Mouse (Mus musculus): ENCODE data around the gene Plekhn1. TPM values are rescaled to one million over a fixed set of nuclear protein-coding genes. Genes with fewer than 3 reads are reported as not detected.

The Plekhn1 gene
- polyA plus RNA-seq, 1 experiment from 2014 or later: 22.1 TPM

DNA sequence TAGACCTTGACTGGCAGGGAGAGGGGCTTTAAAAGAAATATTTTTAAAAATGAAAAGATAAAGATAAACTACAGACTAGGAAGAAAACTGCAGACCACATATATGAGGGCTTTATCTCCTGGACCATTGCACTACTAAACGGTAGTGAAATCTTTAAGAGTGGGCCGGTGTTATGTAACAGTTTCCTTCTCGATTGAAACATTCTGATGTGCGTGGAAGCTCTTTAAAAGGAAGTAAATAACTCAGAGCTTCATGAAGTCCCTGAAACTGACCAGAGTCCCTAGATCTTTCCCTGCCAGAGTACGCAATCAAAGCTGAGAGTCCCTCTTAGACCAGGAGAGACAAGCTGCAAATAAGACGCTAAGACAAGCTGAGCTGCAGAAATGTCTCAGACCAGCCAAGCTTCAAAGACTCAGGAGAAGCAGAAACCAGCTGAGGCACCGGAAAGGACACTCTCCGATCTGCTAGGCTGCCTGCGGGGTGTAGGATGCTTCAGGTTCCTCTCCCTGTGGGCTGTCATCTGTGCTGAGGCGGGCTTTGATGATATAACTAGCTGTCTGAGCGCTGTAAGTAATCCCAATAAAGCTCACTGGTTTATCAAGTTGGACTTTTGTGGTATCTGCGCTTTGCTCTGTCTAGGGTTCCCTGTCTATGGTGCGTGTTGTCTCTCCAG, 24.6 kb downstream of the Plekhn1 start:
- Histone ChIP-seq H3K4me2 (no peak overlapping the region), H3K4me1 (no peaks in the 10 kb centered on the region), H3K27ac (no peak overlapping the region), H3K36me3 (no peaks in the 10 kb centered on the region), H3K27me3 (replicated peaks) (no peaks in the 10 kb centered on the region), H3K9ac (no peak overlapping the region), H3K9me3 (no peaks in the 10 kb centered on the region), H3K4me3 (replicated peaks) (no peak overlapping the region)
- no peak for ATAC-seq (ENCODE audit: insufficient read depth, low FRiP score, low read depth)
- WGBS: 71% methylated on average over 13 of the region's 13 CpGs

DNA sequence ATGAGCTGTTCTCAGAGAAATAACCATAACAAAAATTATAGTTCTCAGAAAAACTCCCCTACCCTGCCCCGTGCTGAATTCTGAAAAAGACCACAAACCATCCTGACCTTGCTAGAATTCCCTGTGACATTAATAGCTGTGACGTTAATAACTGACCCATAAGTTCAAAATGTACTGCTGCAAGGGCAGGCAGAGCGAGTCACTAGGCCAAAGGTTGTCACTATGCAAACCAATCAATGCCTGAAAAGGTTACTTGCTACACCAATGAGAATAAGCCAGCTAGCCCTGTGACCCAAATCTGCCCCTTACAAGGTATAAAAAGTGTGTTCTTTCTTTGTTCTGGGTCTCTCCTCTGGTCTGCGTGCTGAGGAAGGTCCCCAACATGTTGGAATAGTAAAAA, 25.8 kb downstream of the Plekhn1 start:
- H3K27ac ChIP-seq: no peak overlapping the region
- no peak overlapping the region for H3K4me2 ChIP-seq
- H3K9me3 ChIP-seq: no peaks in the 10 kb centered on the region
- H3K36me3 ChIP-seq: no peaks in the 10 kb centered on the region
- no peak overlapping the region for H3K9ac ChIP-seq
- ATAC-seq (ENCODE audit: insufficient read depth, low FRiP score, low read depth): no peak
- no peaks in the 10 kb centered on the region for H3K4me1 ChIP-seq
- H3K27me3 ChIP-seq (replicated peaks): no peaks in the 10 kb centered on the region
- no peak overlapping the region for H3K4me3 ChIP-seq (replicated peaks)
- WGBS: 80% methylated on average over 4 of the region's 4 CpGs

- Histone ChIP-seq H3K4me2 (peak overlapping the region; percentile 88), H3K27me3 (replicated peaks) (peaks cover 6% of the 10 kb centered on the region; the same call in 1 of the 2 replicates), H3K4me1 (peaks cover 7% of the 10 kb centered on the region; the same call in 1 of the 2 replicates), H3K9ac (peak overlapping the region; percentile 42; the same call in 1 of the 2 replicates), H3K36me3 (no peaks in the 10 kb centered on the region), H3K27ac (peak overlapping the region; percentile 17), H3K4me3 (replicated peaks) (peak overlapping the region; percentile 50), H3K9me3 (no peaks in the 10 kb centered on the region)
- ATAC-seq (ENCODE audit: insufficient read depth, low FRiP score, low read depth): 0 out of 2 replicates have a peak, but pooled peaks have one; percentile 19
- under 1% methylated on average over 49 of the region's 49 CpGs for WGBS
Observed at GRCm38 (mm10) chr4:156203413-156204131, 31.1 kb downstream of the Plekhn1 start.

- H3K36me3 ChIP-seq: no peaks in the 10 kb centered on the region
- peak; percentile 71; the same call in 1 of the 2 replicates for ATAC-seq (ENCODE audit: insufficient read depth, low FRiP score, low read depth)
- WGBS: under 1% methylated on average over 36 of the region's 39 CpGs
Observed at GRCm38 (mm10) chr4:156203001-156203412, 31.6 kb downstream of the Plekhn1 start, which contains the start of gene AW011738. TSS of gene AW011738 (plus strand) at chr4:156203304.

GRCm38 (mm10) chr4:156202462-156202893, 32.2 kb downstream of the Plekhn1 start:
- peak overlapping the region; percentile 50 for H3K4me3 ChIP-seq (replicated peaks)
- 0 out of 2 replicates have a peak overlapping the region, but pooled peaks have one; percentile 6 for H3K9ac ChIP-seq
- H3K4me2 ChIP-seq: peak overlapping the region; percentile 88
- ATAC-seq (ENCODE audit: insufficient read depth, low FRiP score, low read depth): no peak
- peaks cover 6% of the 10 kb centered on the region; the same call in 1 of the 2 replicates for H3K27me3 ChIP-seq (replicated peaks)
- no peaks in the 10 kb centered on the region for H3K36me3 ChIP-seq
- H3K4me1 ChIP-seq: peaks cover 7% of the 10 kb centered on the region; the same call in 1 of the 2 replicates
- WGBS: 32% methylated on average over 12 of the region's 12 CpGs
- H3K27ac ChIP-seq: peak overlapping the region; percentile 21; the same call in 1 of the 2 replicates
- H3K9me3 ChIP-seq: no peaks in the 10 kb centered on the region

More at GRCm38 (mm10) chr4:156203001-156203412, 31.6 kb downstream of the Plekhn1 start, which contains the start of gene AW011738:
- Histone ChIP-seq H3K4me1 (peaks cover 7% of the 10 kb centered on the region; the same call in 1 of the 2 replicates), H3K4me3 (replicated peaks) (peak within 1 kb of the TSS; percentile 50), H3K9me3 (no peaks in the 10 kb centered on the region), H3K4me2 (peak within 1 kb of the TSS; percentile 88), H3K27me3 (replicated peaks) (peaks cover 6% of the 10 kb centered on the region; the same call in 1 of the 2 replicates), H3K27ac (peak within 1 kb of the TSS; percentile 21), H3K9ac (peak within 1 kb of the TSS; percentile 42; the same call in 1 of the 2 replicates)

DNA sequence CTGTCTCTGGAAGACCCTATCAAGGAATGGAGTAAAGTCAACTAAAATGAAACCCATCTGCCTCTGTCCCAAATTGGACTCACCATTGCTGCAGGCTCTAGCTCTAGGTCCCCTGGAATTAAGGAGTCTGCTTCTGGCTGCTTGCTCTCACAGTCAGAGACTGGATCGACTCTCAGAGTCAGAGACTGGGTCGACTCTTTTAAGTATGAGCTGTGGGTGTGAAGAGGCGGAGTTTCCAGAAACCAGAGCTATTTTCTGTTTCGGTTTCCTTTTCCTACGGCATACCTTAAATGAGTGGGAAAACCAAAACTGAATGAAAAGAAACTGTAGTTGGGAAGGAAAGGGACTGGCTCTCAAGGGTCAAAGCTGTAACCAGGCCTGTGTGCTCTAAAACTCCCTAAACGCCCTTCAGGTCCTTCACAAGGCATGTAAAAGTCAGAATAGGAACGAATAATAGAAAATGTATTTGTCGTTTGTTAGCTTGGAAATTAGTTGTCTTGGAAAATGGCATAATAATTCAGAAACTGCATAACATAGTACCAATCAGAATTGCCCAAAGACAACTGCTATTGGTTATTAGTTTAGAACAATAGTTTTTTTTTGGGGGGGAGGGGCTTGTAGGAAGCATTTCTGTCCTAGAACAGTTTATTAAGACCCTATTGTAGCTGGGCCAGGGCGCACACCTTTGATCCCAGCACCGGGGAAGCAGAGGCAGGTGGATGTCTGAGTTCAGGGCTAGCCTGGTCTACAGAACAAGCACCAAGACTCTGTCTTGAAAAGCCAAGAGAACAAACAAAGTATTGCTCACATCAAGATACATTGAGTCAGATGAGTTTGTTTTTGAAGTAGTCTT, 33.8 kb downstream of the Plekhn1 start, which contains the start of gene Isg15:
Isg15 (minus strand) TSS at position 196 of the 853 bp plus-strand sequence.
- Histone ChIP-seq H3K36me3 (no peaks in the 10 kb centered on the region), H3K4me2 (peak within 1 kb of the TSS; percentile 8; the same call in 1 of the 2 replicates), H3K9ac (no peak within 1 kb of the TSS), H3K4me3 (replicated peaks) (no peak within 1 kb of the TSS), H3K4me1 (peaks cover 12% of the 10 kb centered on the region), H3K27me3 (replicated peaks) (peaks cover 6% of the 10 kb centered on the region; the same call in 1 of the 2 replicates), H3K27ac (no peak within 1 kb of the TSS; the same call in 1 of the 2 replicates), H3K9me3 (no peaks in the 10 kb centered on the region)
- 55% methylated on average over 10 of the region's 10 CpGs for WGBS
- no peak for ATAC-seq (ENCODE audit: insufficient read depth, low FRiP score, low read depth)

DNA sequence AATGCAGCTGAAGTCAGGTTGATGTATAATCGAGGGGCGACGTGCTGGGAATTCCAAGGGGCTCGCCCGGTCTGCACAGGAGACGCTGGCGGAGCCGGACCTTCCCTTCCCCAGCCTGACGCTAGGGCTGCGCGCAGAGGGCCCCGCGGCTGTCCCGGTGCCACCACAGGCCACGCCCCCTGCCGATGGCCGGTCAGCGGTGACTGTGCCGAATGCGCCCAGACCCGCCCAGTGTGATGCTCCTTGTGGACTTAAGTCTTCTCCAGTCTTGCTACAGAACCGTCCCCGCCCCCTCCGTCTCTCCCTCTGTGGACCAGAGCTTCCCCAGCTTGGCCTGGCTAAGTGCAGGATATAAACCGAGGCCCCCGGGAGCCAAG, 36.8 kb downstream of the Plekhn1 start:
- peak overlapping the region; percentile 93 for H3K4me3 ChIP-seq (replicated peaks)
- H3K9me3 ChIP-seq: no peaks in the 10 kb centered on the region
- peaks cover 35% of the 10 kb centered on the region for H3K4me1 ChIP-seq
- no peaks in the 10 kb centered on the region; the same call in 1 of the 2 replicates for H3K27me3 ChIP-seq (replicated peaks)
- no peaks in the 10 kb centered on the region for H3K36me3 ChIP-seq
- peak overlapping the region; percentile 22; the same call in 1 of the 2 replicates for H3K9ac ChIP-seq
- peak overlapping the region; percentile 76 for H3K4me2 ChIP-seq
- peak overlapping the region; percentile 96 for H3K27ac ChIP-seq
- ATAC-seq (ENCODE audit: insufficient read depth, low FRiP score, low read depth): peak; percentile 89
- WGBS: under 1% methylated on average over 25 of the region's 26 CpGs

- Histone ChIP-seq H3K36me3 (no peaks in the 10 kb centered on the region), H3K9me3 (no peaks in the 10 kb centered on the region), H3K9ac (peak within 1 kb of the TSS; percentile 80), H3K4me1 (peaks cover 34% of the 10 kb centered on the region), H3K27me3 (replicated peaks) (no peaks in the 10 kb centered on the region; the same call in 1 of the 2 replicates), H3K4me3 (replicated peaks) (peak within 1 kb of the TSS; percentile 93), H3K27ac (peak within 1 kb of the TSS; percentile 96), H3K4me2 (peak within 1 kb of the TSS; percentile 92)
- ATAC-seq (ENCODE audit: insufficient read depth, low FRiP score, low read depth): peak; percentile 78
- under 1% methylated on average over 29 of the region's 88 CpGs for WGBS
Observed at GRCm38 (mm10) chr4:156197131-156197828, 37.4 kb downstream of the Plekhn1 start, which contains the start of gene Agrn. TSS of gene Agrn (minus strand) at chr4:156197488.

GRCm38 (mm10) chr4:156195927-156196870, 38.5 kb downstream of the Plekhn1 start:
- H3K9me3 ChIP-seq: no peaks in the 10 kb centered on the region
- H3K4me1 ChIP-seq: peaks cover 37% of the 10 kb centered on the region
- peak overlapping the region; percentile 80 for H3K9ac ChIP-seq
- peak overlapping the region; percentile 83 for H3K27ac ChIP-seq
- H3K27me3 ChIP-seq (replicated peaks): no peaks in the 10 kb centered on the region
- peak overlapping the region; percentile 93 for H3K4me3 ChIP-seq (replicated peaks)
- no peak for ATAC-seq (ENCODE audit: insufficient read depth, low FRiP score, low read depth)
- 4% methylated on average over 35 of the region's 35 CpGs for WGBS
- H3K4me2 ChIP-seq: peak overlapping the region; percentile 92
- no peaks in the 10 kb centered on the region for H3K36me3 ChIP-seq

DNA sequence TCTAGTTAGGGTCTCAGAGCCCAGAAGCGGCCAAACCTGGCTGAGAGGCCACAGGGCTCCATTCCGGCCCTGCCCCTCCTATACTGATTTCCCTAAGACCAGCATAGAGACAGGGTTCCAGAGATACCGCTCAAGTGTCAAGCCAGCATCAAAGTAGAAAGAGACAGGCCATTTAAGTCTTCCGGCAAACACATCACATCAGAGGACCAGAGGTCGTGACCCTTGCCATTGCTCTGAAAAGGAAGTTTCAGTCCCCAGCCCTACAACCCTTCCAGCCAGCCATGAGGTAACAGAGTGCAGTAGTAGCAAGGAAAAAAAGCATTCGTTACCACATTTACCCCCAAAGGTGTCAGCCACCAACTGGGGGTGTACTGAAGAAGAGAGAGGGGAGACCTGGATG, 40.3 kb downstream of the Plekhn1 start:
- 55% methylated on average over 6 of the region's 6 CpGs for WGBS
- Histone ChIP-seq H3K4me3 (replicated peaks) (no peak overlapping the region), H3K9me3 (no peaks in the 10 kb centered on the region), H3K4me2 (no peak overlapping the region), H3K4me1 (peaks cover 46% of the 10 kb centered on the region), H3K36me3 (no peaks in the 10 kb centered on the region), H3K27me3 (replicated peaks) (no peaks in the 10 kb centered on the region), H3K27ac (no peak overlapping the region), H3K9ac (no peak overlapping the region)
- ATAC-seq (ENCODE audit: insufficient read depth, low FRiP score, low read depth): no peak
